Mouse (Mus musculus) kidney, adult 2 months (tissue): Measurements from ENCODE around the gene Lpcat1. TPM values are rescaled to one million over a fixed set of nuclear protein-coding genes. Genes with fewer than 3 reads are reported as not detected.

Source experiments
- DNase-seq: peaks from one replicate; pipeline ENCODE4 v3.0.0; 2021
- H3K27ac ChIP-seq: fragments of 200-500 bp; 2 replicates; pipeline ENCODE4 v1.5.1; 2012; ENCODE audit warnings: low read depth, low read length, control low read depth, inconsistent platforms; ENCODE audit not compliant: insufficient read depth
- H3K27me3 ChIP-seq: fragments of 200-500 bp; replicated peaks from 2 replicates; pipeline ENCODE4 v1.6.1; 2012; ENCODE audit warnings: mild to moderate bottlenecking, moderate library complexity, low read length, inconsistent platforms; ENCODE audit not compliant: control insufficient read depth, insufficient read depth
- H3K36me3 ChIP-seq: fragments of 200-500 bp; 2 replicates; pipeline ENCODE4 v1.6.1; 2012; ENCODE audit warnings: mild to moderate bottlenecking, moderate library complexity, low read length, inconsistent platforms; ENCODE audit not compliant: control insufficient read depth, insufficient read depth
- H3K4me1 ChIP-seq: fragments of 200-500 bp; 2 replicates; pipeline ENCODE4 v1.6.1; 2011; ENCODE audit warnings: low read length; ENCODE audit not compliant: control insufficient read depth, insufficient read depth
- H3K4me3 ChIP-seq: fragments of 200-500 bp; 2 replicates; pipeline ENCODE4 v1.5.1; 2011; ENCODE audit warnings: mild to moderate bottlenecking, low read depth, low read length, control low read depth; ENCODE audit not compliant: insufficient read depth
- CTCF ChIP-seq: fragments of 200-500 bp; conservative IDR thresholded peaks from 2 replicates; pipeline ENCODE4 v1.5.1; 2011; ENCODE audit warnings: low read depth, mild to moderate bottlenecking, control low read depth, low read length, moderate library complexity, mixed read lengths; ENCODE audit not compliant: insufficient read depth, insufficient read length
- POLR2A ChIP-seq: fragments of 200-500 bp; IDR thresholded peaks from one replicate; pipeline ENCODE4 v1.6.1; 2011; ENCODE audit warnings: low read depth, low read length, control low read depth
- WGBS: fragments of 180-500 bp; shearing (Covaris S2); methylation state at CpG from one replicate; pipeline ENCODE4 v1.1.7; 2018; 5-methylcytosine and 5-hydroxymethylcytosine counted together
- polyA plus RNA-seq: library from polyadenylated mRNA; depleted of rRNA; stranded (reverse); fragments of >200 nt; gene quantifications from 2 replicates; pipeline ENCODE4 v1.2.3, GENCODE M21; 2012

Lpcat1 gene
- polyA plus RNA-seq, 1 experiment, result 16.0 TPM

DNA sequence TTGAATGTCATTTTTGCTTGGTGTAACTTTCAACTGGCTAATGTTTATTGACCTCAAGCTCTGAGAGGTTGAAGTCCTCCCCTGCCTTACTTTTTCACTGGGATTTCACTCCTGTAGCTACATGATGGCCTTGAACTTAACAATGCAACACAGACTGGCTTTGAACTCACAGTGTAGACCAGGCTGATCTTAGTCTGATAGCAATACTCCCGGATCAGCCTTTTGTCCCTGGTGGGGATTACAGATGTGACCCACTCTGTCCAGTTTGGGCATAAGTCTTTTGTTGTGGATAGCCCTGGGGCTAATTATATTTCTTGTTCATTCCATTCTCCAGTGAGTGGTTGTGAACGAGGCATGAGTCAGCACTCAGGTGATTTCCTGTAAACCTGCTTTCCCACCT lies 9.3 kb upstream of the Lpcat1 start:
- no peak overlapping the region for H3K4me3 ChIP-seq
- WGBS, result 68% methylated on average over 2 of the region's 2 CpGs
- no peaks in the 10 kb centered on the region for H3K4me1 ChIP-seq
- no peak for TF ChIP-seq CTCF
- H3K36me3 ChIP-seq, result no peaks in the 10 kb centered on the region
- no peak overlapping the region for H3K27ac ChIP-seq
- H3K27me3 ChIP-seq, result no peaks in the 10 kb centered on the region
- no peak for DNase-seq

DNA sequence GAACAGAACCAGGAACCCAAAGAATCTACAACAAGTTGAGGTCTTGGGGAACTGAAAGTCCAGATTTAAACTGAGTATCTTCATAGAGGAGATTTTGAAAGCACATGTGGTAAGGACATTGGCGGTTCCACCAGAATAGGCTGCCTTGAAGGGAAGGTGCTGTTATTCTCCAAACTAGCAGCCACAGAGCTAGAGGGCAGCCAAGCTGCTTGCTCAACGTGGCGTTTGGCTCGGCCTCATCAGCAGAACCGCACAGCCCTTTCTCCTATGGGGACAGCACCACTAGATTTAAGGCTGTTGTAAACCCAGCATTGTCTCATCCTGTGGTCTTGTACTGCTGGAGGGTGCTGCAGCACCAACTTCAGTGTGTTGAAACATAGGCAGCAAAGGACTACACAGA lies 8.3 kb upstream of the Lpcat1 start:
- H3K4me3 ChIP-seq, result no peak overlapping the region
- 73% methylated on average over 5 of the region's 5 CpGs for WGBS
- no peaks in the 10 kb centered on the region for H3K36me3 ChIP-seq
- no peak overlapping the region for H3K27ac ChIP-seq
- H3K4me1 ChIP-seq, result no peaks in the 10 kb centered on the region
- no peak for DNase-seq
- TF ChIP-seq POLR2A, result no peak
- TF ChIP-seq CTCF, result no peak
- no peaks in the 10 kb centered on the region for H3K27me3 ChIP-seq

DNA sequence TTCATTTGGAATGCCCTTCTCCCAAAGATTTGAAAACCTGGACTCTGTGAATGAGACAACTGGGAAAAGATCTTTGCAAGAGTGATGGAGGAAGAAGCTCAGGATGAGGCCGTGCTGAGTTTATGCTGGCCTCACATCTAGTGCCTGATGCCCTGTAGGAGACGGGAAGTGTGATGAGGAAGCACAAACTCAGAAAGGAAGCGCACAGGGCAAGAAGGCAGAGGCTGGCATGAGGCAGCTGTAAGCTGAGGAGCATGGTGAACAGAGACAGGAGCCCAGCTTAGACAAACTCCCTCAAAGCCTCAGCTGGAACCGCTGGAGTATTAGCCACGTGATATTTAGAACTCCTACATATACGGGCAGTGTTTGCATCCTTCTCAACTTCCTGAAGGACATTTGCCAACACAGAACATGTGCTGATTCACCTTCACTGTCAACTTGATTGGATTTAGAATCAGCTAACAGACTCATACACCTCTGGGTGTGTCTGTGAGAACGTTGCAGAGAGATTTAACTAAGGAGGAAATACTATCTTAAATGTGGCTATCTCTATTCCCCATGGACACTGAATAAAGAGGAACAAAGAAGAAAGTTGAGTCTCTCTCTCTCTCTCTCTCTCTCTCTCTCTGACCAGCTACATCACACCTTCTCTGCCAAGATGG lies 7.7 kb upstream of the Lpcat1 start:
- Histone ChIP-seq H3K27ac (no peak overlapping the region), H3K36me3 (no peaks in the 10 kb centered on the region), H3K4me1 (no peaks in the 10 kb centered on the region), H3K4me3 (no peak overlapping the region), H3K27me3 (no peaks in the 10 kb centered on the region)
- no peak for TF ChIP-seq POLR2A
- no peak for TF ChIP-seq CTCF
- WGBS, result 52% methylated on average over 7 of the region's 7 CpGs
- DNase-seq, result no peak

GRCm38 (mm10) chr13:73461551-73461950 lies 5.4 kb upstream of the Lpcat1 start:
- TF ChIP-seq POLR2A, result no peak
- no peak for TF ChIP-seq CTCF
- no peak for DNase-seq
- no peak overlapping the region for H3K4me3 ChIP-seq
- H3K4me1 ChIP-seq, result no peaks in the 10 kb centered on the region
- no peaks in the 10 kb centered on the region for H3K27me3 ChIP-seq
- H3K27ac ChIP-seq, result no peak overlapping the region
- no peaks in the 10 kb centered on the region for H3K36me3 ChIP-seq

- no peaks in the 10 kb centered on the region for H3K36me3 ChIP-seq
- no peak overlapping the region for H3K27ac ChIP-seq
- no peaks in the 10 kb centered on the region for H3K27me3 ChIP-seq
- no peaks in the 10 kb centered on the region for H3K4me1 ChIP-seq
- peak; percentile 30 for DNase-seq
- H3K4me3 ChIP-seq, result no peak overlapping the region
- WGBS, result 46% methylated on average over 2 of the region's 2 CpGs
- TF ChIP-seq POLR2A (no peak), CTCF (no peak)
These were observed 1.8 kb upstream of the Lpcat1 start for GRCm38 (mm10) chr13:73465156-73465555.

DNA sequence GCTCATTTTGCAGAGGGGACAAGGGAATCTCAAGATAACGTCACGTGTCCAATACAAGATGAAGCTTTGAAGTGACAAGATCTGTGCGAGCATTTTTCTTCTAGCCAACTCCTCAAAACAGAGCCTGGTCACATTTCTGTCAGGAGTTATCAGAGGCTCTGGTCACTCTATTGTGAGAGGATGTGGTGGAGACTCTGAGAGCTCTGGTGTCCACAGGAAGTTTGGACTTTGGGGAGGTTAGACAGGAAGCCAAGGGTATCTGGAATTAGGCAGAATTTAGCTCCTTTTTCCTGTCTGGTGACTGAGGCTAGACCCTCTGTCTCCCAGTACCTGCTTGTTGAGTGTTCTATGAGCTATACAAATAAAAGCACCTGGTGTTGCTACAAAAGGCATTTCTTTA lies 586 bp upstream of the Lpcat1 start:
- Histone ChIP-seq H3K36me3 (no peaks in the 10 kb centered on the region), H3K4me1 (no peaks in the 10 kb centered on the region), H3K27ac (no peak overlapping the region), H3K4me3 (no peak overlapping the region), H3K27me3 (no peaks in the 10 kb centered on the region)
- peak; percentile 28 for DNase-seq
- no peak for TF ChIP-seq POLR2A
- no peak for TF ChIP-seq CTCF
- WGBS, result 86% methylated on average over 3 of the region's 3 CpGs

DNA sequence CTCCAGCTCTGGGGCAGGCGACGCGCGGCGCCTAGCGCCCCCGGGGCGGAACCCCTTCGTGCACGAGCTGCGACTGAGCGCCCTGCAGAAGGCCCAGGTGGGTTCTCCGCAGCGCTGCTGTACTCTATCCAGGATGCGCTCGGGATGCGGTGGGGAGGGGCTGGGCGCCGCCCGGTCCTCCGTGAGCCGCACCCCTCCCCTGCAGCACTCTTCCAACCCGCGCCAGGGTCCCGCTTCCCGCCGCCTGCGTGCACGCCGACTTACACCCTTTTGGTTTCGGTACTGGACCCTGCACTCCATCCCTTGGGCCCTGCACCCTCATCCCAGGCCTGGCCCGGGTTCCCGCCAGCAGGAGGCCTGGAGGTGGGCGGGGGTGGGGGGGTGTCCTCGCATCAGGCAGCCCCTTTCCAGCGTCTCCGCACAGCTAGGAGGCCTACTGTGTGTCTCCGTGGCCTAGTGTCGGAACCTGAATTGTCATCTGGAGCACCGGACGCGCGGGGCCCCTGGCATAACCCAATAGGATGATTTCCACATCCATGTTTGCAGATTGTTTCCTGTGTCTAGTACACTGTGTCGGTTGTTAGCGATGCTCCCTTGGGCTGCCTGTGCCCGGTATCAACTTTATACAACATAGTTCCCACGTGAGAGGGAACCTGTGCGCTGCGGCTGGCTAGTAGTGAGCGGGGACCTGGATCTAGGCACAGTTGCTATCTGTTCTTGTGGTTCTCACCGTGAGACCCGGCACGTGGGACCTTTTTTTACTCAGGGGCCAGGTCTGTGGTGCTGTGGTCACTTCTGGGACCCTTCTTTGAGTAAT lies 632 bp downstream of the Lpcat1 start:
- 9% methylated on average over 52 of the region's 53 CpGs for WGBS
- TF ChIP-seq CTCF (no peak), POLR2A (no peak)
- Histone ChIP-seq H3K4me3 (peak overlapping the region; percentile 69), H3K36me3 (no peaks in the 10 kb centered on the region), H3K27me3 (no peaks in the 10 kb centered on the region), H3K27ac (no peak overlapping the region; the same call in 1 of the 2 replicates), H3K4me1 (no peaks in the 10 kb centered on the region)
- peak; percentile 32 for DNase-seq
